Mouse (Mus musculus): Measurements from ENCODE around the gene Pbld2.
"Not testable (repeated sequence)": the region's sequence is repeated elsewhere in the genome, so short reads cannot be mapped to it uniquely, and the experiment has no call there.

Pbld2 gene

GRCm38 (mm10) chr10:63025491-63026011 lies 1.4 kb downstream of the Pbld2 start:
- DNase-seq (ENCODE audit: extremely low spot score, low spot score), result peak; percentile 33

GRCm38 (mm10) chr10:63026156-63026794 lies 2.2 kb downstream of the Pbld2 start:
- DNase-seq (ENCODE audit: extremely low spot score, low spot score), result peak; percentile 34

GRCm38 (mm10) chr10:63026795-63027160 lies 2.7 kb downstream of the Pbld2 start:
- no peak for DNase-seq (ENCODE audit: extremely low spot score, low spot score)

- no peak for DNase-seq (ENCODE audit: extremely low spot score, low spot score)
Observed at GRCm38 (mm10) chr10:63027376-63028161, 3.5 kb downstream of the Pbld2 start.

- DNase-seq (ENCODE audit: extremely low spot score, low spot score), result no peak
Observed at GRCm38 (mm10) chr10:63028396-63028795, 4.3 kb downstream of the Pbld2 start.

GRCm38 (mm10) chr10:63032267-63032666 lies 8.2 kb downstream of the Pbld2 start:
- DNase-seq (ENCODE audit: extremely low spot score, low spot score), result no peak

GRCm38 (mm10) chr10:63032956-63033355 lies 8.8 kb downstream of the Pbld2 start:
- no peak for DNase-seq (ENCODE audit: extremely low spot score, low spot score)

- no peak for DNase-seq (ENCODE audit: extremely low spot score, low spot score)
Observed at GRCm38 (mm10) chr10:63038571-63039320, 14.6 kb downstream of the Pbld2 start.

GRCm38 (mm10) chr10:63039867-63040628 lies 15.9 kb downstream of the Pbld2 start:
- DNase-seq (ENCODE audit: extremely low spot score, low spot score), result no peak

GRCm38 (mm10) chr10:63043154-63043553 lies 19.0 kb downstream of the Pbld2 start:
- DNase-seq (ENCODE audit: extremely low spot score, low spot score), result no peak

GRCm38 (mm10) chr10:63047751-63048150 lies 23.6 kb downstream of the Pbld2 start:
- no peak for DNase-seq (ENCODE audit: extremely low spot score, low spot score)

GRCm38 (mm10) chr10:63049106-63049505 lies 25.0 kb downstream of the Pbld2 start:
- no peak for DNase-seq (ENCODE audit: extremely low spot score, low spot score)

GRCm38 (mm10) chr10:63051267-63051666 lies 27.2 kb downstream of the Pbld2 start:
- no peak for DNase-seq (ENCODE audit: extremely low spot score, low spot score)

GRCm38 (mm10) chr10:63052011-63052410 lies 27.9 kb downstream of the Pbld2 start:
- DNase-seq (ENCODE audit: extremely low spot score, low spot score), result no peak

- DNase-seq (ENCODE audit: extremely low spot score, low spot score), result no peak
Observed at GRCm38 (mm10) chr10:63053007-63053406, 28.9 kb downstream of the Pbld2 start.

GRCm38 (mm10) chr10:63054071-63054470 lies 30.0 kb downstream of the Pbld2 start:
- not testable (repeated sequence) for DNase-seq (ENCODE audit: extremely low spot score, low spot score)

- no peak for DNase-seq (ENCODE audit: extremely low spot score, low spot score)
Observed at GRCm38 (mm10) chr10:63054586-63054985, 30.5 kb downstream of the Pbld2 start.

GRCm38 (mm10) chr10:63056966-63057750 lies 33.0 kb downstream of the Pbld2 start:
- no peak for DNase-seq (ENCODE audit: extremely low spot score, low spot score)

- no peak for DNase-seq (ENCODE audit: extremely low spot score, low spot score)
Observed at GRCm38 (mm10) chr10:63059862-63060261, 35.7 kb downstream of the Pbld2 start, which contains the start of gene Pbld1. Gene Pbld1, plus strand, starts transcription at chr10:63060162.

GRCm38 (mm10) chr10:63060406-63060805 lies 36.3 kb downstream of the Pbld2 start:
- DNase-seq (ENCODE audit: extremely low spot score, low spot score), result no peak
